Mouse (Mus musculus) kidney, embryonic 14.5 days (tissue): ENCODE results near the gene Dazap2. TPM values are rescaled to one million over a fixed set of nuclear protein-coding genes. Genes with fewer than 3 reads are reported as not detected.

ENCODE experiments used
- ATAC-seq: fragments of 200-750 bp; cut with Nextera tagmentation; 2 replicates; pipeline ENCODE4 v1.8.0; 2017; ENCODE audit warnings: moderate number of reproducible peaks, mild to moderate bottlenecking, moderate TSS enrichment, moderate library complexity; ENCODE audit not compliant: low FRiP score, low TSS enrichment
- H3K27ac ChIP-seq: fragments of 300-500 bp; sonication (generic); 2 replicates; pipeline ENCODE4 v1.5.1; 2014; ENCODE audit warnings: low read depth, mild to moderate bottlenecking, low read length, moderate library complexity, mixed read lengths
- H3K27me3 ChIP-seq: fragments of 300-500 bp; sonication (generic); 2 replicates; pipeline ENCODE4 v1.6.1; 2014; ENCODE audit warnings: mild to moderate bottlenecking, low read length; ENCODE audit not compliant: control insufficient read depth, insufficient read depth
- H3K36me3 ChIP-seq: fragments of 300-500 bp; sonication (generic); 2 replicates; pipeline ENCODE4 v1.6.1; 2014; ENCODE audit warnings: low read length, mixed read lengths; ENCODE audit not compliant: control insufficient read depth, insufficient read depth
- H3K4me1 ChIP-seq: fragments of 300-500 bp; sonication (generic); 2 replicates; pipeline ENCODE4 v1.6.1; 2014; ENCODE audit warnings: low read length, mixed read lengths; ENCODE audit not compliant: control insufficient read depth, insufficient read depth
- H3K4me2 ChIP-seq: fragments of 300-500 bp; sonication (generic); replicated peaks from 2 replicates; pipeline ENCODE4 v1.6.1; 2014; ENCODE audit warnings: low read depth, mild to moderate bottlenecking, low read length
- H3K4me3 ChIP-seq: fragments of 300-500 bp; sonication (generic); 2 replicates; pipeline ENCODE4 v1.5.1; 2014; ENCODE audit warnings: mild to moderate bottlenecking, low read length
- H3K9ac ChIP-seq: fragments of 300-500 bp; sonication (generic); 2 replicates; pipeline ENCODE4 v1.6.1; 2014; ENCODE audit warnings: low read depth, mild to moderate bottlenecking, low read length, moderate library complexity
- H3K9me3 ChIP-seq: fragments of 300-500 bp; sonication (generic); 2 replicates; pipeline ENCODE4 v1.6.1; 2016; ENCODE audit warnings: low read length; ENCODE audit not compliant: control insufficient read depth
- WGBS: fragments of 180-500 bp; shearing (Covaris S2); extraction: QIAGEN DNeasy Blood & Tissue Kit; methylation state at CpG from one replicate; pipeline ENCODE4 v1.1.7; 2014; 5-methylcytosine and 5-hydroxymethylcytosine counted together
- polyA plus RNA-seq: library from polyadenylated mRNA; unstranded; fragments of >200 nt; fragmentation: Nextera tagmentation; extraction: Ambion mirVana; gene quantifications from 2 replicates; pipeline ENCODE4 v1.2.1, GENCODE M21; 2014

The Dazap2 gene
- polyA plus RNA-seq, 1 experiment from 2014 or later = 274 TPM

GRCm38 (mm10) chr15:100580108-100580507, 35.0 kb upstream of the Dazap2 start:
- H3K27me3 ChIP-seq = no peaks in the 10 kb centered on the region
- 88% methylated on average over 10 of the region's 10 CpGs for WGBS
- H3K36me3 ChIP-seq = peaks cover 3% of the 10 kb centered on the region; the same call in 1 of the 2 replicates
- no peak for ATAC-seq
- H3K4me2 ChIP-seq = no peak overlapping the region
- no peaks in the 10 kb centered on the region for H3K4me1 ChIP-seq
- H3K9ac ChIP-seq = no peak overlapping the region
- no peak overlapping the region for H3K4me3 ChIP-seq
- H3K9me3 ChIP-seq = no peaks in the 10 kb centered on the region
- H3K27ac ChIP-seq = no peak overlapping the region

GRCm38 (mm10) chr15:100585931-100586330, 29.2 kb upstream of the Dazap2 start:
- WGBS = 92% methylated on average over 16 of the region's 16 CpGs
- no peak overlapping the region for H3K4me2 ChIP-seq

GRCm38 (mm10) chr15:100587166-100587565, 28.0 kb upstream of the Dazap2 start:
- Histone ChIP-seq H3K27ac (no peak overlapping the region), H3K36me3 (peaks cover 9% of the 10 kb centered on the region; the same call in 1 of the 2 replicates), H3K4me1 (no peaks in the 10 kb centered on the region), H3K9me3 (no peaks in the 10 kb centered on the region), H3K4me2 (no peak overlapping the region), H3K4me3 (no peak overlapping the region), H3K27me3 (no peaks in the 10 kb centered on the region), H3K9ac (no peak overlapping the region)
- no peak for ATAC-seq
- 68% methylated on average over 4 of the region's 4 CpGs for WGBS

More at GRCm38 (mm10) chr15:100585931-100586330, 29.2 kb upstream of the Dazap2 start:
- Histone ChIP-seq H3K27me3 (no peaks in the 10 kb centered on the region), H3K4me1 (no peaks in the 10 kb centered on the region), H3K4me3 (no peak overlapping the region), H3K9me3 (no peaks in the 10 kb centered on the region), H3K36me3 (peaks cover 9% of the 10 kb centered on the region; the same call in 1 of the 2 replicates), H3K9ac (no peak overlapping the region), H3K27ac (no peak overlapping the region)
- ATAC-seq = no peak

- 88% methylated on average over 6 of the region's 6 CpGs for WGBS
- Histone ChIP-seq H3K27me3 (no peaks in the 10 kb centered on the region), H3K9me3 (no peaks in the 10 kb centered on the region), H3K4me2 (no peak overlapping the region), H3K27ac (no peak overlapping the region), H3K4me1 (no peaks in the 10 kb centered on the region), H3K4me3 (no peak overlapping the region), H3K9ac (no peak overlapping the region), H3K36me3 (peaks cover 9% of the 10 kb centered on the region; the same call in 1 of the 2 replicates)
- no peak for ATAC-seq
Observed at GRCm38 (mm10) chr15:100588297-100588696, 26.9 kb upstream of the Dazap2 start.

- 73% methylated on average over 8 of the region's 8 CpGs for WGBS
- Histone ChIP-seq H3K9me3 (no peaks in the 10 kb centered on the region), H3K27ac (no peak overlapping the region), H3K27me3 (no peaks in the 10 kb centered on the region), H3K4me2 (no peak overlapping the region), H3K9ac (no peak overlapping the region), H3K4me1 (no peaks in the 10 kb centered on the region), H3K36me3 (peaks cover 8% of the 10 kb centered on the region; the same call in 1 of the 2 replicates), H3K4me3 (no peak overlapping the region)
- ATAC-seq = no peak
Observed at GRCm38 (mm10) chr15:100590436-100590835, 24.7 kb upstream of the Dazap2 start.

GRCm38 (mm10) chr15:100592817-100593216, 22.3 kb upstream of the Dazap2 start:
- Histone ChIP-seq H3K4me1 (no peaks in the 10 kb centered on the region), H3K4me3 (no peak overlapping the region)
- no peak for ATAC-seq

GRCm38 (mm10) chr15:100598287-100598882, 16.8 kb upstream of the Dazap2 start:
- ATAC-seq = no peak
- H3K27ac ChIP-seq = no peak overlapping the region
- 0 out of 2 replicates have a peak overlapping the region, but pooled peaks have one; percentile 87 for H3K9ac ChIP-seq
- peak overlapping the region; percentile 98 for H3K4me2 ChIP-seq
- peak overlapping the region; percentile 80 for H3K4me3 ChIP-seq
- 17% methylated on average over 9 of the region's 9 CpGs for WGBS
- H3K36me3 ChIP-seq = no peaks in the 10 kb centered on the region
- peaks cover 7% of the 10 kb centered on the region; the same call in 1 of the 2 replicates for H3K4me1 ChIP-seq
- H3K9me3 ChIP-seq = no peaks in the 10 kb centered on the region
- peaks cover 6% of the 10 kb centered on the region; the same call in 1 of the 2 replicates for H3K27me3 ChIP-seq

More at GRCm38 (mm10) chr15:100592817-100593216, 22.3 kb upstream of the Dazap2 start:
- H3K36me3 ChIP-seq = no peaks in the 10 kb centered on the region
- no peaks in the 10 kb centered on the region for H3K9me3 ChIP-seq
- 80% methylated on average over 6 of the region's 6 CpGs for WGBS
- H3K27ac ChIP-seq = no peak overlapping the region
- H3K27me3 ChIP-seq = no peaks in the 10 kb centered on the region
- H3K4me2 ChIP-seq = no peak overlapping the region
- H3K9ac ChIP-seq = no peak overlapping the region

- Histone ChIP-seq H3K4me2 (peak overlapping the region; percentile 98), H3K9ac (peak overlapping the region; percentile 87), H3K36me3 (no peaks in the 10 kb centered on the region), H3K27ac (no peak overlapping the region), H3K4me3 (peak overlapping the region; percentile 80), H3K27me3 (peaks cover 6% of the 10 kb centered on the region; the same call in 1 of the 2 replicates), H3K4me1 (peaks cover 7% of the 10 kb centered on the region; the same call in 1 of the 2 replicates), H3K9me3 (no peaks in the 10 kb centered on the region)
- ATAC-seq = no peak
- under 1% methylated on average over 12 of the region's 12 CpGs for WGBS
Observed at GRCm38 (mm10) chr15:100598883-100599275, 16.3 kb upstream of the Dazap2 start.

- Histone ChIP-seq H3K27ac (peak within 1 kb of the TSS; percentile 59), H3K9ac (peak within 1 kb of the TSS; percentile 87), H3K27me3 (peaks cover 6% of the 10 kb centered on the region; the same call in 1 of the 2 replicates), H3K36me3 (no peaks in the 10 kb centered on the region), H3K4me2 (peak within 1 kb of the TSS; percentile 98), H3K9me3 (no peaks in the 10 kb centered on the region), H3K4me1 (peaks cover 7% of the 10 kb centered on the region; the same call in 1 of the 2 replicates), H3K4me3 (peak within 1 kb of the TSS; percentile 80)
- WGBS = under 1% methylated on average over 72 of the region's 76 CpGs
- peak; percentile 74 for ATAC-seq
Observed at GRCm38 (mm10) chr15:100599276-100600046, 15.7 kb upstream of the Dazap2 start, which contains the start of gene Pou6f1. Pou6f1 (minus strand) TSS chr15:100599984.
